Mouse (Mus musculus) right cerebral cortex, postnatal 36 days (tissue): ENCODE results near the gene Gabrr3.
"Not testable (repeated sequence)": the region's sequence is repeated elsewhere in the genome, so short reads cannot be mapped to it uniquely, and the experiment has no call there.

ENCODE experiments used
- DNase-seq, 2 experiments: peaks; one replicate each; pipeline ENCODE4 v3.0.0; 2022; ENCODE audit warnings: low spot score in 2 of 2, mixed read lengths in 1 of 2

The Gabrr3 gene

GRCm38 (mm10) chr16:59407032-59407431, at the start of gene Gabrr3:
Gabrr3 (plus strand) TSS chr16:59407332.
- DNase-seq, result no peak

GRCm38 (mm10) chr16:59363893-59364292, 43.2 kb upstream of the Gabrr3 start, which contains the start of gene Olfr209:
Olfr209 (minus strand) TSS chr16:59363993.
- DNase-seq, result no peak

- peak; percentile 55 to 79 for DNase-seq
These were observed 13.8 kb upstream of the Gabrr3 start for GRCm38 (mm10) chr16:59393300-59393699.

GRCm38 (mm10) chr16:59401102-59401501, 6.0 kb upstream of the Gabrr3 start:
- no peak for DNase-seq

GRCm38 (mm10) chr16:59401985-59402384, 5.1 kb upstream of the Gabrr3 start:
- DNase-seq, result no peak

GRCm38 (mm10) chr16:59403684-59404083, 3.4 kb upstream of the Gabrr3 start:
- no peak for DNase-seq

- DNase-seq, result no peak
These were observed 2.3 kb upstream of the Gabrr3 start for GRCm38 (mm10) chr16:59404798-59405197.

GRCm38 (mm10) chr16:59409341-59409748, 2.2 kb downstream of the Gabrr3 start:
- no peak for DNase-seq

- DNase-seq, result no peak
These were observed 2.7 kb downstream of the Gabrr3 start for GRCm38 (mm10) chr16:59409800-59410199.

GRCm38 (mm10) chr16:59413475-59413874, 6.3 kb downstream of the Gabrr3 start:
- DNase-seq, result no peak

- DNase-seq, result no peak
These were observed 13.2 kb downstream of the Gabrr3 start for GRCm38 (mm10) chr16:59420237-59420866.

GRCm38 (mm10) chr16:59420867-59421251, 13.7 kb downstream of the Gabrr3 start:
- DNase-seq, result peak; percentile 39 to 41

- no peak for DNase-seq
These were observed 14.6 kb downstream of the Gabrr3 start for GRCm38 (mm10) chr16:59421571-59422345.

- no peak for DNase-seq
These were observed 20.8 kb downstream of the Gabrr3 start for GRCm38 (mm10) chr16:59427960-59428359.

GRCm38 (mm10) chr16:59433181-59433580, 26.0 kb downstream of the Gabrr3 start:
- DNase-seq, result no peak

- no peak for DNase-seq
These were observed 37.9 kb downstream of the Gabrr3 start for GRCm38 (mm10) chr16:59444880-59445559.

GRCm38 (mm10) chr16:59448181-59448580, 41.0 kb downstream of the Gabrr3 start:
- DNase-seq, result no peak

- no peak for DNase-seq
These were observed 42.0 kb downstream of the Gabrr3 start for GRCm38 (mm10) chr16:59449092-59449491.

GRCm38 (mm10) chr16:59451813-59452212, 44.7 kb downstream of the Gabrr3 start:
- DNase-seq, result no peak

- not testable (repeated sequence) for DNase-seq
These were observed 52.2 kb downstream of the Gabrr3 start for GRCm38 (mm10) chr16:59459259-59459861.

- DNase-seq, result no peak
These were observed 56.4 kb downstream of the Gabrr3 start for GRCm38 (mm10) chr16:59463567-59463966.

- DNase-seq, result no peak
These were observed 56.8 kb downstream of the Gabrr3 start for GRCm38 (mm10) chr16:59463973-59464372.
